Mouse (Mus musculus): Measurements from ENCODE around the gene Slc2a6. TPM values are rescaled to one million over a fixed set of nuclear protein-coding genes. Genes with fewer than 3 reads are reported as not detected.

Gene Slc2a6
- polyA plus RNA-seq, 1 experiment: 0.55 TPM

- H3ac ChIP-seq (ENCODE audit: control insufficient read depth, insufficient read length, low read depth): no peak overlapping the region
Observed at GRCm38 (mm10) chr2:27007701-27008100, 20.1 kb downstream of the Slc2a6 start.

GRCm38 (mm10) chr2:27006255-27006654 is 21.5 kb downstream of the Slc2a6 start:
- peaks cover 2% of the 10 kb centered on the region for H3K79me3 ChIP-seq (ENCODE audit: low read depth)
- H3K4me3 ChIP-seq (ENCODE audit: insufficient read depth, poor library complexity, severe bottlenecking): no peak overlapping the region
- H3ac ChIP-seq (ENCODE audit: control insufficient read depth, insufficient read length, low read depth): no peak overlapping the region
- no peaks in the 10 kb centered on the region for H3K36me3 ChIP-seq (ENCODE audit: control insufficient read depth, insufficient read depth)
- peaks cover 13% of the 10 kb centered on the region for H3K79me2 ChIP-seq (ENCODE audit: control insufficient read depth, insufficient read depth)
- TF ChIP-seq MYOG (IDR thresholded peaks at IDR 0.05; ENCODE audit: control insufficient read depth, extremely low read depth, insufficient read length) (no peak), MAX (IDR thresholded peaks at IDR 0.05) (no peak), CEBPB (IDR thresholded peaks at IDR 0.05; ENCODE audit: low read depth) (no peak), CTCF (IDR thresholded peaks at IDR 0.05; ENCODE audit: control insufficient read depth, insufficient read depth, insufficient read length) (no peak), USF1 (IDR thresholded peaks at IDR 0.05; ENCODE audit: low read depth) (no peak), MYOD1 (IDR thresholded peaks at IDR 0.05; ENCODE audit: control insufficient read depth, insufficient read length, low read depth) (no peak), FOSL1 (IDR thresholded peaks at IDR 0.05; ENCODE audit: insufficient read depth, low read length, poor library complexity, severe bottlenecking) (no peak)
- H3K27me3 ChIP-seq (ENCODE audit: control insufficient read depth, insufficient read depth, insufficient read length): peaks cover 27% of the 10 kb centered on the region

More at GRCm38 (mm10) chr2:27007701-27008100, 20.1 kb downstream of the Slc2a6 start:
- H3K79me2 ChIP-seq (ENCODE audit: control insufficient read depth, insufficient read depth): peaks cover 23% of the 10 kb centered on the region
- no peak overlapping the region for H3K4me3 ChIP-seq (ENCODE audit: insufficient read depth, poor library complexity, severe bottlenecking)
- peaks cover 4% of the 10 kb centered on the region for H3K79me3 ChIP-seq (ENCODE audit: low read depth)
- TF ChIP-seq CTCF (IDR thresholded peaks at IDR 0.05; ENCODE audit: control insufficient read depth, insufficient read depth, insufficient read length): no peak
- no peak for TF ChIP-seq CEBPB (IDR thresholded peaks at IDR 0.05; ENCODE audit: low read depth)
- no peak for TF ChIP-seq MYOG (IDR thresholded peaks at IDR 0.05; ENCODE audit: control insufficient read depth, extremely low read depth, insufficient read length)
- no peak for TF ChIP-seq USF1 (IDR thresholded peaks at IDR 0.05; ENCODE audit: low read depth)
- no peak for TF ChIP-seq MYOD1 (IDR thresholded peaks at IDR 0.05; ENCODE audit: control insufficient read depth, insufficient read length, low read depth)
- TF ChIP-seq FOSL1 (IDR thresholded peaks at IDR 0.05; ENCODE audit: insufficient read depth, low read length, poor library complexity, severe bottlenecking): no peak
- TF ChIP-seq MAX (IDR thresholded peaks at IDR 0.05): no peak
- peaks cover 27% of the 10 kb centered on the region for H3K27me3 ChIP-seq (ENCODE audit: control insufficient read depth, insufficient read depth, insufficient read length)
- H3K36me3 ChIP-seq (ENCODE audit: control insufficient read depth, insufficient read depth): no peaks in the 10 kb centered on the region

- TF ChIP-seq CEBPB (IDR thresholded peaks at IDR 0.05; ENCODE audit: low read depth) (no peak), MAX (IDR thresholded peaks at IDR 0.05) (no peak), USF1 (IDR thresholded peaks at IDR 0.05; ENCODE audit: low read depth) (no peak), MYOG (IDR thresholded peaks at IDR 0.05; ENCODE audit: control insufficient read depth, extremely low read depth, insufficient read length) (no peak), FOSL1 (IDR thresholded peaks at IDR 0.05; ENCODE audit: insufficient read depth, low read length, poor library complexity, severe bottlenecking) (no peak), MYOD1 (IDR thresholded peaks at IDR 0.05; ENCODE audit: control insufficient read depth, insufficient read length, low read depth) (no peak), CTCF (IDR thresholded peaks at IDR 0.05; ENCODE audit: control insufficient read depth, insufficient read depth, insufficient read length) (no peak)
- Histone ChIP-seq H3K27me3 (ENCODE audit: control insufficient read depth, insufficient read depth, insufficient read length) (peaks cover 17% of the 10 kb centered on the region), H3K36me3 (ENCODE audit: control insufficient read depth, insufficient read depth) (no peaks in the 10 kb centered on the region), H3ac (ENCODE audit: control insufficient read depth, insufficient read length, low read depth) (no peak overlapping the region), H3K79me3 (ENCODE audit: low read depth) (no peaks in the 10 kb centered on the region), H3K4me3 (ENCODE audit: insufficient read depth, poor library complexity, severe bottlenecking) (no peak overlapping the region), H3K79me2 (ENCODE audit: control insufficient read depth, insufficient read depth) (no peaks in the 10 kb centered on the region)
Observed at GRCm38 (mm10) chr2:26997993-26998392, 29.8 kb downstream of the Slc2a6 start.

- Histone ChIP-seq H3K79me2 (ENCODE audit: control insufficient read depth, insufficient read depth) (no peaks in the 10 kb centered on the region), H3K4me3 (ENCODE audit: insufficient read depth, poor library complexity, severe bottlenecking) (no peak overlapping the region), H3K27me3 (ENCODE audit: control insufficient read depth, insufficient read depth, insufficient read length) (peaks cover 17% of the 10 kb centered on the region), H3K79me3 (ENCODE audit: low read depth) (no peaks in the 10 kb centered on the region), H3ac (ENCODE audit: control insufficient read depth, insufficient read length, low read depth) (no peak overlapping the region), H3K36me3 (ENCODE audit: control insufficient read depth, insufficient read depth) (no peaks in the 10 kb centered on the region)
- TF ChIP-seq MAX (IDR thresholded peaks at IDR 0.05) (no peak), USF1 (IDR thresholded peaks at IDR 0.05; ENCODE audit: low read depth) (no peak), CTCF (IDR thresholded peaks at IDR 0.05; ENCODE audit: control insufficient read depth, insufficient read depth, insufficient read length) (no peak), CEBPB (IDR thresholded peaks at IDR 0.05; ENCODE audit: low read depth) (no peak), MYOG (IDR thresholded peaks at IDR 0.05; ENCODE audit: control insufficient read depth, extremely low read depth, insufficient read length) (no peak), FOSL1 (IDR thresholded peaks at IDR 0.05; ENCODE audit: insufficient read depth, low read length, poor library complexity, severe bottlenecking) (no peak), MYOD1 (IDR thresholded peaks at IDR 0.05; ENCODE audit: control insufficient read depth, insufficient read length, low read depth) (no peak)
Observed at GRCm38 (mm10) chr2:26997498-26997897, 30.3 kb downstream of the Slc2a6 start.

- Histone ChIP-seq H3K27me3 (ENCODE audit: control insufficient read depth, insufficient read depth, insufficient read length) (peaks cover 17% of the 10 kb centered on the region), H3ac (ENCODE audit: control insufficient read depth, insufficient read length, low read depth) (no peak overlapping the region), H3K4me3 (ENCODE audit: insufficient read depth, poor library complexity, severe bottlenecking) (no peak overlapping the region), H3K79me2 (ENCODE audit: control insufficient read depth, insufficient read depth) (no peaks in the 10 kb centered on the region), H3K36me3 (ENCODE audit: control insufficient read depth, insufficient read depth) (no peaks in the 10 kb centered on the region), H3K79me3 (ENCODE audit: low read depth) (no peaks in the 10 kb centered on the region)
- TF ChIP-seq FOSL1 (IDR thresholded peaks at IDR 0.05; ENCODE audit: insufficient read depth, low read length, poor library complexity, severe bottlenecking): no peak
- no peak for TF ChIP-seq CTCF (IDR thresholded peaks at IDR 0.05; ENCODE audit: control insufficient read depth, insufficient read depth, insufficient read length)
- TF ChIP-seq USF1 (IDR thresholded peaks at IDR 0.05; ENCODE audit: low read depth): no peak
- no peak for TF ChIP-seq MAX (IDR thresholded peaks at IDR 0.05)
- TF ChIP-seq CEBPB (IDR thresholded peaks at IDR 0.05; ENCODE audit: low read depth): no peak
- no peak for TF ChIP-seq MYOG (IDR thresholded peaks at IDR 0.05; ENCODE audit: control insufficient read depth, extremely low read depth, insufficient read length)
- TF ChIP-seq MYOD1 (IDR thresholded peaks at IDR 0.05; ENCODE audit: control insufficient read depth, insufficient read length, low read depth): no peak
Observed at GRCm38 (mm10) chr2:26993936-26994335, 33.9 kb downstream of the Slc2a6 start.
